Comparison of ENCODE assay signal across 25 mouse cellular contexts in the genomic region with DNA sequence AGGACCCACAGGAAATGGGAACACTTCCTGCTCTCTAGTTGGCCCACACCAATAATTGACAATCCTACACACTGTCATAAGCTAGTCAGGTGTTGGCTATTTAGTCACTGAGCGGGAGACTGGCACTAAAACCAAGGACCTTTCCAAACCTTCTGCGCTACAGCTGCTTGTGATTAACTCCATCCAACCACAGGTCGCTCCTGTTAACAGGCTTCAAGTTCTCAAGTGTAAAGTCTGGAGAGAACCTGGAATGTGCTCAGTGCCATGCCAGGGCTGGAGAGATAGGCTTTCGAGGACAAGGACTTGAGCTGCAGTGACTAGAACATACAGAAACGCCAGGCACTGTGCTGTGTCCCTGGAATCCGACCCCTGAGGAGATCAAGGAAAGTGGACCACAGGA. TPM values are rescaled to one million over a fixed set of nuclear protein-coding genes. Genes with fewer than 3 reads are reported as not detected.
DNase-seq lines count a peak whose midpoint lies in the region; ATAC-seq lines count a peak whose summit lies in the region.
"Had no signal": no experiment of that assay in that cellular context is flagged by ENCODE, and none has a peak within 500 bp of the region (broad histone marks: within the 10 kb centered on the region; RNA-seq: fewer than 3 reads in every experiment).

No protein-coding gene starts in this region.

- no peaks in the 10 kb centered on the region for H3K9me3 ChIP-seq in heart, embryonic 16.5 days (replicated peaks; ENCODE audit: control insufficient read depth, low read length)
- H3K9me3 ChIP-seq in embryonic facial prominence, embryonic 10.5 days, result no peaks in the 10 kb centered on the region
- H3K9me3 ChIP-seq in embryonic facial prominence, embryonic 13.5 days, result 0 out of 2 replicates have a peak, but pooled peaks cover 3% of the 10 kb centered on the region
- no peaks in the 10 kb centered on the region; the same call in 1 of the 2 replicates for H3K9me3 ChIP-seq in limb, embryonic 12.5 days
- H3K9me3 ChIP-seq: G1E; neural tube, embryonic 15.5 days had no signal

- H3K4me1 ChIP-seq in heart, embryonic 16.5 days (ENCODE audit: control insufficient read depth, insufficient read depth, low read length), result peaks cover 8% of the 10 kb centered on the region
- peaks cover 26% of the 10 kb centered on the region for H3K4me1 ChIP-seq in embryonic facial prominence, embryonic 10.5 days
- H3K4me1 ChIP-seq in embryonic facial prominence, embryonic 13.5 days, result peaks cover 24% of the 10 kb centered on the region; the same call in 1 of the 2 replicates
- peaks cover 24% of the 10 kb centered on the region for H3K4me1 ChIP-seq in limb, embryonic 12.5 days (replicated peaks)

- no peak overlapping the region for H3K9ac ChIP-seq in heart, embryonic 16.5 days (ENCODE audit: low read length)
- H3K9ac ChIP-seq in embryonic facial prominence, embryonic 13.5 days, result no peak overlapping the region
- H3K9ac ChIP-seq in limb, embryonic 12.5 days (replicated peaks), result no peak overlapping the region
- H3K9ac ChIP-seq: liver, postnatal 0 days; neural tube, embryonic 15.5 days had no signal

- no peak overlapping the region for H3K4me3 ChIP-seq in heart, embryonic 16.5 days (ENCODE audit: low read length)
- H3K4me3 ChIP-seq in embryonic facial prominence, embryonic 10.5 days, result no peak overlapping the region
- no peak overlapping the region for H3K4me3 ChIP-seq in embryonic facial prominence, embryonic 13.5 days
- H3K4me3 ChIP-seq in limb, embryonic 12.5 days (replicated peaks), result no peak overlapping the region
- H3K4me3 ChIP-seq: erythroblast, embryonic 14.5 days; neural tube, embryonic 15.5 days had no signal

- no peak for DNase-seq in heart, adult 8-10 months (ENCODE audit: low spot score)
- DNase-seq in embryonic facial prominence, embryonic 10.5 days (ENCODE audit: low spot score), result peak; percentile 16
- no peak for DNase-seq in lung, adult 18-20 months
- no peak for DNase-seq in lung, postnatal 25 days (ENCODE audit: low spot score)
- no peak for DNase-seq in left cerebral cortex, postnatal 10 days (ENCODE audit: extremely low spot score in 1 of 2, low spot score in 2 of 2)
- DNase-seq: adrenal gland, postnatal 10 days; cerebellum, postnatal 10 days; left cerebral cortex, postnatal 4 days; liver, postnatal 0 days; lung, postnatal 14 days; spleen, adult 18-20 months; thymus, postnatal 4 days had no signal

- no peak overlapping the region for H3K4me2 ChIP-seq in heart, embryonic 16.5 days (ENCODE audit: low read depth, low read length)
- no peak overlapping the region for H3K4me2 ChIP-seq in embryonic facial prominence, embryonic 13.5 days
- H3K4me2 ChIP-seq in limb, embryonic 12.5 days, result no peak overlapping the region; the same call in 1 of the 2 replicates

- intact Hi-C loops in left cerebral cortex, postnatal 10 days (cut with DNase I), result loop anchor here (5.0 kb wide), 2 partner anchors 118 to 148 kb away; a partner anchor contains a TSS

- no peaks in the 10 kb centered on the region for H3K27me3 ChIP-seq in heart, embryonic 16.5 days (ENCODE audit: control insufficient read depth, insufficient read depth, low read length)
- H3K27me3 ChIP-seq in embryonic facial prominence, embryonic 10.5 days (replicated peaks; ENCODE audit: low read depth, poor library complexity, severe bottlenecking), result no peaks in the 10 kb centered on the region
- H3K27me3 ChIP-seq in embryonic facial prominence, embryonic 13.5 days, result no peaks in the 10 kb centered on the region
- no peaks in the 10 kb centered on the region for H3K27me3 ChIP-seq in limb, embryonic 12.5 days
- H3K27me3 ChIP-seq: neural tube, embryonic 15.5 days had no signal

- ATAC-seq in heart, embryonic 16.5 days (replicated peaks; ENCODE audit: extremely low read depth, insufficient read depth, low FRiP score), result peak; percentile 32; the same call in 1 of the 2 replicates
- ATAC-seq in embryonic facial prominence, embryonic 13.5 days (ENCODE audit: insufficient number of reproducible peaks, insufficient read depth, low FRiP score, low TSS enrichment, low read depth), result no peak
- 0 out of 2 replicates have a peak, but pooled peaks have one; percentile 27 for ATAC-seq in limb, embryonic 12.5 days (ENCODE audit: insufficient number of reproducible peaks, insufficient read depth, low FRiP score, low TSS enrichment, low read depth)
- ATAC-seq: forebrain, embryonic 14.5 days; hindbrain, postnatal 0 days; intestine, postnatal 0 days had no signal

- no peaks in the 10 kb centered on the region for H3K36me3 ChIP-seq in heart, embryonic 16.5 days (ENCODE audit: control insufficient read depth, insufficient read depth)
- no peaks in the 10 kb centered on the region for H3K36me3 ChIP-seq in embryonic facial prominence, embryonic 10.5 days (replicated peaks)
- no peaks in the 10 kb centered on the region for H3K36me3 ChIP-seq in embryonic facial prominence, embryonic 13.5 days
- H3K36me3 ChIP-seq in limb, embryonic 12.5 days, result no peaks in the 10 kb centered on the region
- H3K36me3 ChIP-seq: G1E; neural tube, embryonic 15.5 days had no signal

- WGBS in heart, embryonic 16.5 days, result 39% methylated on average over 6 of the region's 6 CpGs
- WGBS in embryonic facial prominence, embryonic 10.5 days, result 57% methylated on average over 6 of the region's 6 CpGs
- WGBS in embryonic facial prominence, embryonic 13.5 days, result 44% methylated on average over 6 of the region's 6 CpGs
- 23% methylated on average over 6 of the region's 6 CpGs for WGBS in limb, embryonic 12.5 days

- peak overlapping the region; percentile 59 for H3K27ac ChIP-seq in heart, embryonic 16.5 days (ENCODE audit: low read length)
- no peak overlapping the region for H3K27ac ChIP-seq in embryonic facial prominence, embryonic 10.5 days (replicated peaks)
- 0 out of 2 replicates have a peak overlapping the region, but pooled peaks have one; percentile 16 for H3K27ac ChIP-seq in embryonic facial prominence, embryonic 13.5 days
- peak overlapping the region; percentile 50; the same call in 1 of the 2 replicates for H3K27ac ChIP-seq in limb, embryonic 12.5 days
- H3K27ac ChIP-seq: hindbrain, postnatal 0 days; kidney, postnatal 0 days; neural tube, embryonic 15.5 days had no signal

RNA-seq across cellular contexts. Expression of a gene that starts 27.2 kb away (rescaled TPM):
- not detected in 2 replicates for polyA plus RNA-seq in heart, embryonic 16.5 days (2015; fragmentation: Nextera tagmentation; extraction: Ambion mirVana)
- not detected for total RNA-seq in heart, adult 8-10 months (2022)
- polyA plus RNA-seq in embryonic facial prominence, embryonic 10.5 days (2016; fragmentation: Nextera tagmentation; extraction: Ambion mirVana), result 0.20 and 0.54 TPM in 2 replicates
- polyA plus RNA-seq in embryonic facial prominence, embryonic 13.5 days (2015; fragmentation: Nextera tagmentation; extraction: Ambion mirVana), result 0.84 and 1.3 TPM in 2 replicates
- 0.42 and 0.43 TPM in 2 replicates for polyA plus RNA-seq in limb, embryonic 12.5 days (2016; fragmentation: Nextera tagmentation; extraction: Ambion mirVana)
- total RNA-seq in left cerebral cortex, postnatal 10 days (2021), result under 1 TPM; 0.11 to 0.28 TPM
- total RNA-seq: gastrocnemius, postnatal 4 days; hematopoietic stem cell, adult 5-6 weeks had no signal
- polyA plus RNA-seq: activated CD4-positive, CD25-positive, alpha-beta regulatory T cell, adult 4 months; erythroblast, embryonic 14.5 days; G1E; liver, postnatal 0 days had no signal

RNA-seq across cellular contexts. Expression of a gene that starts 28.4 kb away (rescaled TPM):
- polyA plus RNA-seq in heart, embryonic 16.5 days (2015; fragmentation: Nextera tagmentation; extraction: Ambion mirVana), result 0.34 TPM in 1 of 2 replicates, not detected in the other
- total RNA-seq in heart, adult 8-10 months (2022), result not detected
- 0.45 and 0.91 TPM in 2 replicates for polyA plus RNA-seq in embryonic facial prominence, embryonic 10.5 days (2016; fragmentation: Nextera tagmentation; extraction: Ambion mirVana)
- polyA plus RNA-seq in embryonic facial prominence, embryonic 13.5 days (2015; fragmentation: Nextera tagmentation; extraction: Ambion mirVana), result 0.44 and 0.65 TPM in 2 replicates
- polyA plus RNA-seq in limb, embryonic 12.5 days (2016; fragmentation: Nextera tagmentation; extraction: Ambion mirVana), result 0.50 TPM in 1 of 2 replicates, not detected in the other
- total RNA-seq in left cerebral cortex, postnatal 10 days (2021), result not detected
- total RNA-seq: gastrocnemius, postnatal 4 days; hematopoietic stem cell, adult 5-6 weeks; hindbrain, postnatal 0 days; left cerebral cortex, postnatal 4 days had no signal
- polyA plus RNA-seq: activated CD4-positive, CD25-positive, alpha-beta regulatory T cell, adult 4 months; erythroblast, embryonic 14.5 days; forebrain, embryonic 14.5 days; G1E; liver, postnatal 0 days had no signal

RNA-seq across cellular contexts. Expression of a gene that starts 50.5 kb away (rescaled TPM):
- polyA plus RNA-seq in heart, embryonic 16.5 days (2015; fragmentation: Nextera tagmentation; extraction: Ambion mirVana), result 99.0 and 105 TPM in 2 replicates
- 10 to 100 TPM; 43.2 to 52.2 (median 49.6) TPM for total RNA-seq in heart, adult 8-10 months (2022)
- polyA plus RNA-seq in embryonic facial prominence, embryonic 10.5 days (2016; fragmentation: Nextera tagmentation; extraction: Ambion mirVana), result 152 and 155 TPM in 2 replicates
- polyA plus RNA-seq in embryonic facial prominence, embryonic 13.5 days (2015; fragmentation: Nextera tagmentation; extraction: Ambion mirVana), result 140 and 142 TPM in 2 replicates
- 137 and 142 TPM in 2 replicates for polyA plus RNA-seq in limb, embryonic 12.5 days (2016; fragmentation: Nextera tagmentation; extraction: Ambion mirVana)
- 10 to 100 TPM; 74.2 to 74.8 TPM for total RNA-seq in left cerebral cortex, postnatal 10 days (2021)
